Mouse (Mus musculus): ENCODE data around the gene Ciao2b.

GRCm38 (mm10) chr8:104624161-104624560 lies 17.6 kb downstream of the Ciao2b start, which contains the start of gene Cdh16:
- TF ChIP-seq CTCF (IDR thresholded peaks at IDR 0.05; ENCODE audit: control insufficient read depth, insufficient read depth, low read length) = no peak
- TF ChIP-seq POLR2A (IDR thresholded peaks at IDR 0.05; ENCODE audit: borderline replicate concordance, control insufficient read depth, low read depth, low read length) = no peak
